Mouse (Mus musculus): ENCODE measurements around the gene Eya2. TPM values are rescaled to one million over a fixed set of nuclear protein-coding genes. Genes with fewer than 3 reads are reported as not detected.

The Eya2 gene
- polyA plus RNA-seq, 1 experiment from 2014 or later = 5.8 TPM

DNA sequence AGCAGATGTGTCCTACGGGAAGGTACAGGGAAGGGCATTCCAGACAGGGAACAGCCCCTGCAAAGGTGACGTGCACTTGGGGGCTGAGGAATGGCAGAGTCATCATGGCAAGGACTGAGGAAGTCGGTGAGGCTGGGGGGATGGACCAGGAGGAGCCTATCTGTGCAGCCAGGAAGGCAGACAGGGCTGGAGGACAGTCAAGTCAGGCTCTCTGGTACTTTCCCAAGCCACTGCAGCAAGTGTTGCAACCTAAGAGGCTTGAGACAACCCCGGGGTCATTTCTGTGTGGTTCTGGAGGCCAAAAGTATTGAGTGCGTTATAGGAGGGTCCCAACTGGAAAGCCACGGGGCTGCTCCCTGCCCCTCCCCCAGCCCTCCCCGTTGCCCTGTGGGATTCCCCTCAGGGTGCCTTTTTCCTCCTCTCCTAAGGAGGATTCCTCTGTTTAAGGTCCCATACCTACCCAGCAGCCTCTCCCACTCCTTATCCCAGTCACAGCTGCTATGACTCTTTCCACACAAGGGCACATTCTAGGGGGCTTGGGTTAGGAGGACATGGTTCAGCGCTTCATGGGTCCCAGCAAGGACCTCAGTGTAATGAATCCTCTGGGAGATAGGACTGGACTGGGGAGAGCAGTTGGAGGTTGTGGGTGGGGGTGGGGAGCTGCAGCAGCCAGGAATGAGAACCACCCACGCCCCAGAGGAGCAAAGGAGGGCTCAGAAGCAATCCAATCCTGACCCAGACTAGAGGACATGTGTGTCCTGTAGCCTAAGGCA is 108.4 kb downstream of the Eya2 start:
- Histone ChIP-seq H3K4me3 (ENCODE audit: low read length) (no peak overlapping the region), H3K4me2 (ENCODE audit: low read depth, low read length) (no peak overlapping the region), H3K27me3 (ENCODE audit: control insufficient read depth, insufficient read depth, low read length) (no peaks in the 10 kb centered on the region; the same call in 1 of the 2 replicates)

DNA sequence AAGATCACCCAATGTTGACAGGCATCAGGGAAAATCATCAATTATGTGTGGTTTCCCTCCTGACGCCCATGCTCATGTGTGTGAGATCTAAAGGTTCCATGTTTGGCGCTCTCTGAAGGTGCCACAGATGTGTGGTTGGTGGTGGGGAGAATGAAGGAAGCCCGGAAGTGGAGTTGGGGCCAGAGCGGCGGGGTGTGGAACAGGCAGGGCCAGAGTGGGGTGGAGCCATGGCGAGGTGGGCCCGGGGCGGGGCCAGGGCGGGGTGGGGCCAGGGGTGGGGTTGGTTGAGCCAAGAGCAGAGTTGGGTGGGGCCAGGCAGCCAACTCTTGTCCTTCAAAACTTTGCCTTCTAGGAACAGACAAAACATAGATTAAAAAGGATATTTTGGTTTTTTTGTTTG is 113.4 kb downstream of the Eya2 start:
- Histone ChIP-seq H3K27ac (ENCODE audit: low read length) (no peak overlapping the region), H3K36me3 (ENCODE audit: control insufficient read depth, insufficient read depth) (no peaks in the 10 kb centered on the region), H3K9ac (ENCODE audit: low read length) (no peak overlapping the region), H3K4me2 (ENCODE audit: low read depth, low read length) (no peak overlapping the region), H3K9me3 (replicated peaks; ENCODE audit: control insufficient read depth, low read length) (no peaks in the 10 kb centered on the region), H3K4me3 (ENCODE audit: low read length) (no peak overlapping the region), H3K27me3 (ENCODE audit: control insufficient read depth, insufficient read depth, low read length) (no peaks in the 10 kb centered on the region; the same call in 1 of the 2 replicates), H3K4me1 (ENCODE audit: control insufficient read depth, insufficient read depth, low read length) (no peaks in the 10 kb centered on the region)
- no peak for ATAC-seq (replicated peaks; ENCODE audit: extremely low read depth, insufficient read depth, low FRiP score)
- WGBS = 58% methylated on average over 9 of the region's 9 CpGs

More for the DNA sequence above, 108.4 kb downstream of the Eya2 start:
- H3K9me3 ChIP-seq (replicated peaks; ENCODE audit: control insufficient read depth, low read length) = no peaks in the 10 kb centered on the region
- no peaks in the 10 kb centered on the region for H3K4me1 ChIP-seq (ENCODE audit: control insufficient read depth, insufficient read depth, low read length)
- H3K9ac ChIP-seq (ENCODE audit: low read length) = no peak overlapping the region
- no peak overlapping the region for H3K27ac ChIP-seq (ENCODE audit: low read length)
- 51% methylated on average over 9 of the region's 9 CpGs for WGBS
- no peak for ATAC-seq (replicated peaks; ENCODE audit: extremely low read depth, insufficient read depth, low FRiP score)
- no peaks in the 10 kb centered on the region for H3K36me3 ChIP-seq (ENCODE audit: control insufficient read depth, insufficient read depth)

DNA sequence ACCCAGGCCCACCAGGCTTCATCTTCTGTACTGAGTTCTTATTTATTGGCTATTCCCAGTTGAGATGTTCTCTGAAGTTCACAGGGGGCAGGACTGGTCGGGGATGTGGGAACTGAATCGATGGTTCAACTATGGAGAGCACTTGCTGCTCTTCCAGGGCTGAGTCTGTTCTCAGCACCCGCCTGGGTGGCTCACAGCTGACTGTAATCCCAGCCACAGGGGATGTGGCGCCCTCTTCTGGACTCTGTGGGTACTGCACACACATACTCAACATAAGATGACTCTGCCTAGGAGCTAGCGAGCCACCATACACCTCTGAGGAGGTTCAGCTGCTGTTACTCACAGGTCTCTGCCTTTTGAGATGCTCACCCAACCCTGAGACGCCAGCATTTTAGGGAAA is 121.9 kb downstream of the Eya2 start:
- Histone ChIP-seq H3K4me3 (ENCODE audit: low read length) (no peak overlapping the region), H3K4me2 (ENCODE audit: low read depth, low read length) (no peak overlapping the region), H3K36me3 (ENCODE audit: control insufficient read depth, insufficient read depth) (no peaks in the 10 kb centered on the region), H3K9ac (ENCODE audit: low read length) (no peak overlapping the region), H3K27me3 (ENCODE audit: control insufficient read depth, insufficient read depth, low read length) (no peaks in the 10 kb centered on the region), H3K4me1 (ENCODE audit: control insufficient read depth, insufficient read depth, low read length) (no peaks in the 10 kb centered on the region), H3K27ac (ENCODE audit: low read length) (no peak overlapping the region), H3K9me3 (replicated peaks; ENCODE audit: control insufficient read depth, low read length) (no peaks in the 10 kb centered on the region)
- ATAC-seq (replicated peaks; ENCODE audit: extremely low read depth, insufficient read depth, low FRiP score) = no peak
- WGBS = 78% methylated on average over 6 of the region's 6 CpGs

DNA sequence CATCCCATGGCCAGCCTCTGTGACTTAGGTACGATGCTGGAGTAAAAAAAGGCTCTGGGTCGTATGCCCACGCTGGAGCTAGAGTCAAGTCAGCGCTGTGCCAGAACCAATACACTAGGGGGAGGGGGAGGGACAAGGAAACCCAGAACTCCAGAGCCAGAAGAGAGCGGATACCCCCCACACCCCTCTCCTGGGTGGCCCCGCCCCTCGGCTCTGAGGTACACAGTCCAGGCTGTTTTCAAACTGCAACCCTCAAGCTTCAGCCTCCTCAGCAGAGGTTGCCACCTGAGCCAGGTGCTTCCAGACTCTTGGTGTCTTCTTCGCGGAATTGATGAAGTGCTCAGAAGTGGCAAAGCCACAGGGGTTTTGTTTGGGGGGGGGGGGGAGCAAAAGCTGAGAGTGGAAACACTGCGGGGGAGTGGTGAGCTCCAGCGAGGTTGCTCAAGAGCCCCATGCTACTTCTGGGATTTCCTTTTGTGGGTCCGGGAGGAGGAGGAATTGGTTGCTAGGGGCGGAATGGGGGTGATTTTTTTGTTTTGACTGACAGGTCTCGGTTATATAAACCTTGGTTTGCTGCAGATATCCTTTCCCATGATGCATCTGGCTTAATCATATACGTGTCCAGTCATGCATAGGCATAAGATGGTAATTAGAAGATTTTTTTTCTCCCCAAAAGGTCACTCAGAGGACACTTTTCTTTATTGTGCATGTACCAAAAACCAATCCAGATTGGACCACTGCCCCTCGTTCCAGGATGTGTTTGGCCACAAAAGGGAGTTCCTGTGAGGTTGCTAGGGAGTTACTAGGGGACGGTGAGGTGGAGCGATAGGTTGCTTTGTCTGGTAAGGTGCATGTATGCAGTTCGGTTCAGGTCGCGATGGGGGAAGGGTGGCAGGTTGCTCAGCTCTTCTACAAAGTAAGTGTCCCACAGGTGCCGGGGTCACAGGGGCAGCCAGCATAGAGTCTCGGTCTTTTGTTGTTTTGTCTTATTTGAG is 122.6 kb downstream of the Eya2 start:
- no peak overlapping the region for H3K4me2 ChIP-seq (ENCODE audit: low read depth, low read length)
- H3K27me3 ChIP-seq (ENCODE audit: control insufficient read depth, insufficient read depth, low read length) = no peaks in the 10 kb centered on the region
- ATAC-seq (replicated peaks; ENCODE audit: extremely low read depth, insufficient read depth, low FRiP score) = no peak
- 65% methylated on average over 23 of the region's 23 CpGs for WGBS
- H3K36me3 ChIP-seq (ENCODE audit: control insufficient read depth, insufficient read depth) = no peaks in the 10 kb centered on the region
- no peak overlapping the region for H3K9ac ChIP-seq (ENCODE audit: low read length)
- no peak overlapping the region for H3K27ac ChIP-seq (ENCODE audit: low read length)
- no peaks in the 10 kb centered on the region for H3K4me1 ChIP-seq (ENCODE audit: control insufficient read depth, insufficient read depth, low read length)
- no peaks in the 10 kb centered on the region for H3K9me3 ChIP-seq (replicated peaks; ENCODE audit: control insufficient read depth, low read length)
- H3K4me3 ChIP-seq (ENCODE audit: low read length) = no peak overlapping the region

DNA sequence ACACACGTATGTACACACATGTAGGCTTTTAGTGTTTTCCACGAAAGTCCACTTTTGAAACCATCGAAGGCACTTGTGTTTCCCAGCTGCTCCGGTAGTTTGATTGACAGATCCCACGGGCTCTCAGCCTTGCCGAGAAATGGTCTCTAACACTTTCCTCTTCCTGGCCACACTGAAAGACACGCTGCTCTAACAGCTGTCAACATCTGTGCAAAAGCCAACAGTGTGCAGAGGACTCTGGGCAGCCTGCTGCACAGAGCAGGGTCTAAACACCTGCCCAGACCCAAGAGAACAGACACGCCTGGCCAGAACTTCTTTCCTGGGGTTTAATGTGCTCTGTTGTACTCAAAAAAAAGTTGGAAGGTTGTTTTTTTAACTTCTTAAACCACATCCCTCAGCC is 124.5 kb downstream of the Eya2 start:
- Histone ChIP-seq H3K9ac (ENCODE audit: low read length) (no peak overlapping the region), H3K27me3 (ENCODE audit: control insufficient read depth, insufficient read depth, low read length) (no peaks in the 10 kb centered on the region), H3K4me3 (ENCODE audit: low read length) (no peak overlapping the region), H3K9me3 (replicated peaks; ENCODE audit: control insufficient read depth, low read length) (no peaks in the 10 kb centered on the region), H3K36me3 (ENCODE audit: control insufficient read depth, insufficient read depth) (no peaks in the 10 kb centered on the region), H3K4me1 (ENCODE audit: control insufficient read depth, insufficient read depth, low read length) (no peaks in the 10 kb centered on the region), H3K4me2 (ENCODE audit: low read depth, low read length) (no peak overlapping the region), H3K27ac (ENCODE audit: low read length) (no peak overlapping the region)
- WGBS = 59% methylated on average over 8 of the region's 8 CpGs
- ATAC-seq (replicated peaks; ENCODE audit: extremely low read depth, insufficient read depth, low FRiP score) = no peak

DNA sequence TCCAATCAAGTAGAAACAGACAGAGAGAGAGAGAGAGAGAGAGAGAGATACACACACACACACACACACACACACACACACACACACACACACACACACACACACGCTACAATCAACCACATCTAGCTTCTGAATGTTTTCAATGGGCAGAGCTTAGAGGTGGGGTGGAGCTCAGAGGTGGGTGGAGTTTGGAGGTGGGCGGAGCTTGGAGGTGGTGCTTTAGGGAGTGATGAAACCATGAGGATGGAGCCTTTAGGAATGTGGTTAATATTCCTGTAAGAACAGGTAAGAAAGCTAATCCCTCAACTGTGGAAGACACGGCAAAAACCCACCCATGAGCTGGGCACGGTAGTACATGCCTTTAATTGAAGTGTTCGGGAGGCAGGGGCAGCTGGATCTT is 127.1 kb downstream of the Eya2 start:
- Histone ChIP-seq H3K4me1 (ENCODE audit: control insufficient read depth, insufficient read depth, low read length) (no peaks in the 10 kb centered on the region), H3K36me3 (ENCODE audit: control insufficient read depth, insufficient read depth) (no peaks in the 10 kb centered on the region), H3K27ac (ENCODE audit: low read length) (no peak overlapping the region), H3K9ac (ENCODE audit: low read length) (no peak overlapping the region), H3K27me3 (ENCODE audit: control insufficient read depth, insufficient read depth, low read length) (no peaks in the 10 kb centered on the region), H3K4me2 (ENCODE audit: low read depth, low read length) (no peak overlapping the region), H3K9me3 (replicated peaks; ENCODE audit: control insufficient read depth, low read length) (no peaks in the 10 kb centered on the region), H3K4me3 (ENCODE audit: low read length) (no peak overlapping the region)
- no peak for ATAC-seq (replicated peaks; ENCODE audit: extremely low read depth, insufficient read depth, low FRiP score)
- WGBS = 86% methylated on average over 5 of the region's 5 CpGs

DNA sequence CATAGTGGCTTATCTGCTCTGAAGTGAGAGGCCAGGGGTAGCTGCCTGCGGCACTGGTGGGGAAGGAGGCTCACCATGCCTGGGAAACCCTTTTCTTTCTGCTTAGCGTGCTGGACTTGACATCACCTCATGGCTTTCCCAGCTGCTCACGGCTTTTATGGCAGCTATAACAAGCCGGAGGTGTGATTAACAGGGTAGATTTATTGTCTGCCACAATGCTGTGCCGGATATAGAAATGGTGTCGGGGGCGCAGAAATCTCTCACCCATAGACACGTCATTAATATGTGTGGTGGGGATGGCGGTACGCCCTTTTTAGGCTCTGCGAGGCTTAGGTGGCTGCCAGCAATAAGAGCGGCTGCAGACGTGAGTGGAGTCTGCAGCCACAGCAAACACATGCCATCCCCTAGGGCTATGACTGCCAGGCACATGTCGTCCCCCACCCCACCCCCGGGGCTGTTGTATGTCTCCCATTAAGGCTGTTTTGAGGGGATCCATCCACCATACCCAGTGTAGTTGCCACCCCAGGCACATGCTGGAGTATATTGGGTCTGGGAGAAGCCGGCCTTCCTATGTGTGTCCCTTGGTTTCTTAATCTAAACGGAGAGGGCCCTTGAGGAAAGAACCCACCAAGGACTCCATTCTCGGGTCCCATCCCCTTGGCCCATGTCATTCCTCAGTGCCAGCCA is 137.9 kb downstream of the Eya2 start:
- Histone ChIP-seq H3K4me2 (ENCODE audit: low read depth, low read length) (no peak overlapping the region), H3K27ac (ENCODE audit: low read length) (no peak overlapping the region), H3K9me3 (replicated peaks; ENCODE audit: control insufficient read depth, low read length) (0 out of 2 replicates have a peak, but pooled peaks cover 2% of the 10 kb centered on the region), H3K27me3 (ENCODE audit: control insufficient read depth, insufficient read depth, low read length) (no peaks in the 10 kb centered on the region), H3K4me1 (ENCODE audit: control insufficient read depth, insufficient read depth, low read length) (no peaks in the 10 kb centered on the region; the same call in 1 of the 2 replicates), H3K36me3 (ENCODE audit: control insufficient read depth, insufficient read depth) (no peaks in the 10 kb centered on the region), H3K4me3 (ENCODE audit: low read length) (no peak overlapping the region), H3K9ac (ENCODE audit: low read length) (no peak overlapping the region)
- ATAC-seq (replicated peaks; ENCODE audit: extremely low read depth, insufficient read depth, low FRiP score) = no peak
- WGBS = 56% methylated on average over 18 of the region's 18 CpGs

DNA sequence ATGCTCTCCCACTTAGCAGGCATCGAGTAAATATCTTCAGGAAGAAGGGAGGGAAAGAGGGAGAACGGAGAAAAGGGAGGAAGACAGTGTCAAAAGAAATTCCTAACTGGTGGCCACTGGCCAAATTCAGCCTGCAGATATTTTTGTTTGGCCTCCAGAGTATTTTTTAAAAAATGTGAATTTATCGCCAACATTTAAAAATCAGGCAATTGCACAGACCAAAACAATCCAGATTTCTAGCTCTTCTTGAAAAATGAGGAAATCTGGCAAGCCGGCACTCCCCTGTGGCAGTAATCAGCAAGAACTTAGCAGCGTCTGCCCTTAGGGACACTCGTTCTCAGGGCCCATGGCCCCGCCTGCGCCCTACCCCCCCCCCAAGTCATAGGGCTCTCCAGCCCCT is 138.9 kb downstream of the Eya2 start:
- no peak for ATAC-seq (replicated peaks; ENCODE audit: extremely low read depth, insufficient read depth, low FRiP score)
- no peaks in the 10 kb centered on the region; the same call in 1 of the 2 replicates for H3K4me1 ChIP-seq (ENCODE audit: control insufficient read depth, insufficient read depth, low read length)
- 0 out of 2 replicates have a peak, but pooled peaks cover 2% of the 10 kb centered on the region for H3K9me3 ChIP-seq (replicated peaks; ENCODE audit: control insufficient read depth, low read length)
- no peaks in the 10 kb centered on the region for H3K36me3 ChIP-seq (ENCODE audit: control insufficient read depth, insufficient read depth)
- WGBS = 65% methylated on average over 8 of the region's 8 CpGs
- H3K9ac ChIP-seq (ENCODE audit: low read length) = no peak overlapping the region
- H3K27ac ChIP-seq (ENCODE audit: low read length) = no peak overlapping the region
- H3K27me3 ChIP-seq (ENCODE audit: control insufficient read depth, insufficient read depth, low read length) = no peaks in the 10 kb centered on the region
- no peak overlapping the region for H3K4me3 ChIP-seq (ENCODE audit: low read length)
- H3K4me2 ChIP-seq (ENCODE audit: low read depth, low read length) = no peak overlapping the region

All from heart, embryonic 16.5 days (tissue).